Mouse (Mus musculus) cerebellum, adult 8-10 months (tissue): ENCODE measurements around the gene Trp73.

Source experiments
- DNase-seq: peaks from one replicate; pipeline ENCODE4 v3.0.0; 2022

The Trp73 gene

DNA sequence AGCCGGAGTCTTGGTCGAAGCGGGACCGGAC is at the start of gene Trp73:
Trp73 (minus strand) TSS at position 27 of the 31 bp plus-strand sequence.
- no peak for DNase-seq

DNA sequence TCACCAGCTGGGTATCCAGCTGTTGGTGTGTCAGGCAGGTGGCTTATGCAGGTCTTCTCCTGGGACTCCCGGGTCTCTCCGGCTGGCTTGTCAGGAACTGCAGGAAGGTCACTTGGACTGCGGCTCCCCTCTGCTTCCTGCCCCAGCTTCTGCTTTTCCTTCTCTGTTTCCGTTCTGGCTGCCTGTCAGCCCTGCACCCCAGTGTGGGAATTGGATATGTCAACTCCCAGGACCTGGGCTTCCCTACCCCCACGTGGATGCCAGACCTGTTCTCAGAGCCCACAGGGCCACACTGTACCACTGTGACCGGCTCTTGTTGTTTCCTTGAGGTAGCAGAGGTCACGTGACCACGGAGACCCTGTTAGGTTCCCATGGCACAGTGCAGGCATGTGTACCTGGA is 48.9 kb upstream of the Trp73 start:
- DNase-seq: no peak

DNA sequence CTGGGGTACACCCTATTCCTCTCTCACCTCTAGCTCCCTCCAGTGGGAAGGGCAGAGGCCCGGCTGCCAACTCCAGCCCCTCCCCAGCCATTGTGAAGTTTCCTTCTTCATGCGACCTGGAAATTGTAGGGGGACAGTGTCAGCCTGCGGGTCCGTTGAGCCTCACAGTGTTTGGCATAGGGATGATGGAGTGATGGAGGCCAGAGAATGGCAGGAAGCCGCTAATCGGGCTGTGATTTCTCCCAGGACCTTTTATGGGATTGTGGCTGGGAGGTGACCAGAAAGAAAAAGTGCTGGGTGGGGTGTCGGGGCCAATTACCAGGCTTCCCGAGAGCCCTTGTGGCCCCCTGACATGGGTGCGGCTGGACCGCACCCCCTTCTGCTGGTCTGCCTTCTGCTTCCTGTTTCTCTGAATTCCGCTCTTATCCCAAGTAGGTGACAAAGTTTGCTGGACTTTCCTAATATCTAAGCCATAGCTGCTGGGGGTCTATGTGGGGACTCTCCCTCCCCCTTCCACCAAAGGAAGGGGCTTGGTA is 46.1 kb upstream of the Trp73 start:
- DNase-seq: no peak

DNA sequence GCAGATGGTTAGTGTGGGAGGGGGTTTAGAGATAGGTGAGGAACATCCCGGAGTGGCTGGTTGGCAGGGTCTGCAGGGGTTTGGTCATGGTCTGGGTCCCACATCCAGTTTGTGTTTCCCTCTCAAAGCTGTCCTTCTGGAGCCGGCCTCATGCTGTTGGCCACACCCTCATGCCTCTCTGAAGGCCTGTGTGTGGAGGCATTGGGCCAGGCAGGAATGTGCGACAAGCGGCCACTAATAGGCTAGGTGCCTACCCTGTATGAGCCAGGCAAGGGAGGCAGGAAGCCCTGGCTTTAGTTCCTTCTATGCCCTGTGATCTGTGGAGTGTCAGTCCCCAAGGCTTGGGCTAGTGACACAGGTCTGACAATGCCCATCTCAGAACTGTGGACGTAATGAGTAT is 45.0 kb upstream of the Trp73 start:
- DNase-seq: no peak

DNA sequence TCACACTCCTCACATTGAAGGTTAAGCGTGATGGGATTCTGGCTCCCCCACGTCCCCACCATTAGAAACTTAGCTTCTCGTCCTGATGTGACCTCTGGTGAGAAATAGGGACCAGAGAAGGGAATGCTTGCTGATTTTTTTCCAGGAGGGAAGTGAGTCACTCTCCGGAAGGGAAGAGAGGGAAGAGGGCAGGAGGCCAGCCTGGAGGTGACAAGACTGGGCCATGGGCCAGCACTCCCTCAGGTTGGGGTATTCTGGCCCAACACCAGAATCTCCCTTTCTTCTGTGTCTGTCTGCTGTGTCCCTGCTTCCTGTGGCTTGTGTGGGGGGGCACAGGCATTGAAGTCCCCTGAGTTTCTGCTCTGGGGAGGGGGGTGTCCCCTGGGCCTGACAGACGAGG is 43.6 kb upstream of the Trp73 start:
- DNase-seq: no peak

DNA sequence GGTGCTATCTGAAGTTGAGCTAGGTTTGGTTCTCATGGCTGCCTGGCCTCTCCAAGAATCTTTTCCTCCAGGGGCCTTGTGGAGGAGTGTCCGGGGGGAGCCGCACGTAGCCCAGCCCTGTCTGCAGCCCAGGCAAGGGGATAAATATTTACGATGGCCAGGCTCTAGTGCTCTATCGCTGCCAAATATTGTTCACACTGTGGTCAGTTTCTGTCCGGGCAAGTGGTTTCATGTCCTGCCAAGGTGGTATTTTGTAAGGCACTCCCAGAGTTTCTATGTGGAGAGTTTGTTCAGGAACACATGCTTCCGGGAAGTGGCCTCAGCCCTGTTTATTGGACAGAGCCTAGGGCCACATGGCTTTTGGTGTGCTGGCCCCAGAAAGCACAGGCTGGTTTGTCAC is 41.0 kb upstream of the Trp73 start:
- DNase-seq: no peak

DNA sequence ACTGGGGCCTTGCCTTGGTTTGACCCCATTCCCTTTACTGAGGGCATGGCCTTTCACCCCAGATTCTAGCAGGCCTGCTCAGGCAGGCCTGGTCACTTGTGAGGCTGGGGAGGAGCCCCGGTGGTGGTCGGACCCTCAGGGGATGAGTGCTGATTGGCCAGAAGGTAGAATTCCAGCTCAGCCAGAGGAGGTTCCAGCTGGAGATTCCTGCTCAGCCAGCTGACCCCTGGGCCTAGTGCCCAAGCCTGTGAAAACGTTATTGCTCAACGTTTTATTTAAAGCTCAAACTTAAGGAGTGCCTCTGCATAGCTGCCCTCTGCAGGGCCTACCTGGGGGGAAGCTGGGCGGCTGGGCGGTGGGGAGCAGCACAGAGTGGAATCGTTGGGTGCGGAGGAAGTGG is 37.2 kb upstream of the Trp73 start:
- no peak for DNase-seq

DNA sequence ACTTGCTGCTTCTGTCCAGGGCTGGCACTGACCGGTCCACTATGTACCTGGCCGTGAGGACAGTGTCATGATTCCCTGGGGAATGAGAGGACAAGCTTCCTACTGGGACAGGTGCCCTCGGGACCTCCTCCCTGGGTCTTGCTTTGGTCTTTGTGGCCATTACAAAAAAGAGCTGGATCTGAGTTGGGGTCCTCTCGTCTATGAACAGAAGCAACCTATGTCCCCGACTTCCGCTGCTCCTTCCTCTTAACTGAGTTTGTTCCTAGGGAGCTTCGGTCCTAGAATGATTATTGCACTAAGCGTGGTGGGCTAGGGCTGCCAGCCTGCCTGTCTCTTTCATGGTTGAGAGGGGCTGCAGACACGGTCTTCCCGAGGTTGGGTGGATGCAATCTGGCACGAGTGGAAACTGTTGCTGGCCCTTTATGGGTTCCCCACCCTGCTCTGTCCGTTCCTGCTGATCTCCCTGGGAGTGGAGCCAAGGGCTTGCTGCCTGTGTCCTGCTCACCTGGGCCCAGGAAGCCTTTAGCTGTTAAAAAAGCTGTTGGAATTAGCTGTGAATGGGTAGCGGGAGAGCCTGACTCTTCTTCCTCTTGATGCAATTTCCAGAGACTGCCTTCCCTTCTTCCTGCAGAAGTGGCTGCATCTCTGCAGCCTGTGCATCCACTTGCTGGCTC is 32.1 kb upstream of the Trp73 start:
- DNase-seq: no peak

DNA sequence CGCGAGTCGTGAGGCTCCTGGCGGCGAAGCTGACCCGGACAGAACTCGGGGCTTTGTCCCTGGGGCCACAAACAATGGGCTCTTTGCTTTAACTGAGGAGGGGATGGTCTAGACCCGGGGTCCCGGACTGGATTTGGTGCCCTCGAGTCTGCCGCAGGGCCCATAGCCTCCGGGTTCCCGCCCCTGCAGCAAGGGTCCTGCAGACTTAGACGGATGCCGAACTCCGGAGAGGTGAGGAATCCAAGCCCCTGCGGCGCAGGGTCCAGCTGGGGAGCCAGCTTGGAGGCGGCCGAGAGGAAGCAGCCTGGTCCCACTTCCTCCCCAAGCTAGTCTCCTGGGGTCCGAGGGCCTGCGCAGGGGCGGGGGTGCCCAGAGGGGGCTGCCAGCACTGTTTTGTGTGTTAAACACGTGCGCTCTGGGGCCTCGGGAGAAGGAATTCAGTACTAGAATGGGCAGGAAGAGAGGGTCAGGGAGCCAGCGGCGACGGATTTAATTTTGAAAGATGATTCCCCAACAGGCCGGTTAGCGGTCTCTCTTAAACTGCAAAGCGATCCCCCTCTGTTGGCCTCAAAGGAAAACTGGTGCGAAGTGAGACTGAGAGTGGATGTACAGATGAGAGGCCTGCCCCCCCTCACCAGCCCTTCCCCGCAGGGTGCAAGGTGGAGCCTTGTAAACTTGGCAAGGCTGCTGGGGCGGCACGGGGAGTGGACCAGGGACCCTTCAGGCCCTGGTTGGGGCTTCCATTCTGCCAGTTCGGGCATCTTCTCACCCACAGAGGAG is 31.3 kb upstream of the Trp73 start:
- no peak for DNase-seq

DNA sequence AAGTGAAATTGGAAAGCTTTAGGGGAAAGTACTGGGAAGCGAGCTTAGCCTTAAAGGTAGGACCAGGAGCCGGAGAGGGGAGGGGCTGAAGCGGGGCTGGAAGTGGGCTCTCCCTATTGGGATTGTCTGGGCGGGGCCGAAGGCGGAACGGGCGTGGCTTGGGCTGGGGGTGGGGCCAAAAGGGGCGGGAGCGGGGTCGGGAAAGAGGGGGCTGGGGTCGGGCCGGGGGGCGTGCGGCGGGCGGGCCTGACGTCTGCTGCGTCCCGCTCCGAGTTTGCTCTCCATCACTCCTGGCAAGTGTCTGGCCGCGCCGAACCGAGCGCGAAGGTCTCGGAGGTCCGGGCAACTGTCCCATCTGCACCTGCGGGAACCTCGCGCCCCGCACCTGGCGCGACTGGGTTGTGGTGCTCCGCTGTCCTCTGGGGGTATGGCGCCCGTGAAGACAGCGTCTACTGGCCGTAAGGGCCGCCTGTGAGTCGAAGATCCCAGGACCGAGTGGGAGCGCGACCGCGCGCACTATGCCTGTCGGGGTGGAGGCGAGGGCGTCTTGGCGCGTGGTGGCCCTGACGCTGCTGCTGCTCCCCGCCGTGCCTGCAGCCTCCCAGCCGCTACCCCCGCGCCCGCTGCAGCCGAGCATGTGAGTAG is 30.6 kb upstream of the Trp73 start, which contains the start of gene Megf6:
Megf6 (plus strand) TSS at position 225 of the 645 bp plus-strand sequence.
- DNase-seq: no peak

DNA sequence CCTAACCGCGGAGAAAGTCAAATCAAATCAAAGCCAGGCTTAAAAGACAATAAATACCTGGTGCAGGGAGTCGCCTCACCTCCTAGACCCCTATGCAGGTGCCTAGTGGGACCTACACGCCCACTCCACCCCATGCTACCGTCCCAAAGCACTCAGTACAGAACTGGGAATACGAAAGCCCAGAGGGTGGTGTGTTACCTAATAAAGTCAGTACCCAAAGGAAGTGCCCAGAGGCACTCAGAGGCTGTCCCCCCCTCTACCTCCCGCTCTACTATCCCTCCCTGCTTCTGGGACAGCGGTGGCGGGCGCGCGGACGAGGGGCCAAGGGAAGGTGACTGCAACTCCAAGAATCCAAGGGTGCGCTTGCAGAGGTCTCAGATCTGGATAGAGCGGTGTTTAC is 30.0 kb upstream of the Trp73 start:
- no peak for DNase-seq

DNA sequence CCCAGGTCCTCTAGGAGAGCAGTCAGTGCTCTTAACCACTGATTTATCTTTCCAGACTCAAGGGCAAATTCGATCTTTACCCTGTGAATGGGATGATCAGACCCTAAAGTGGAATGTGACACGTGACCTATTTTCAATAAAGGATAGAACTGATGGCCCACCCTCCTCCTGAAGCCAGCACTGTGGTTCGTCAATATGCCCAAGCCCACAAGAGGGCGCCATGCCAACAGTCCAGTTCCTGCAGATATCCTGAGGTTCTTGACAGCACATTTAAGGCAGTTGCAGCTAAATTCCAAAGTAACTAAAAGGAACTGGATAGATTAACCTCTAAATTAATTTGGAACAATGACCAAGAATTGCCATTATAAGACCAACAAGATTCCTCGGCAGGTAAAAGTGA is 27.0 kb upstream of the Trp73 start:
- no peak for DNase-seq

DNA sequence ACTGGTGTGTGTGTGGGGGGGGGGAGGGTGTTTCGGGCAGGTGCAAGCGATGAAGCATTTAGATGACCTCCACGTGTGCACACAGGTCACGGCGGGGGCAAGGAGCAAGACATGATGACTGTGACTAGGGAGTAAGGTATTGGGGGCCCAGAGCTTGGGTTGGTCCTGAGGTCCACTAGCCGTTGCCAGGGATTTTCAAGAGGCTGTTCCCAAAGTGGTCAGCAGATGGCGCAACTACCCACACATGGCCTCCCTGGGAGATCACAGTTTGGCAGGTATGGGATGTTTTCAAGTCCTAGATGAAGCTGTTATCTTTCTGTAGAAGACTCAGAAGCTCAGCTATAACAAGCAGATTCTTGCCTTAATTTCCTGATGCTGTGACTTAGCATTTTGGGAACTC is 23.3 kb upstream of the Trp73 start:
- peak; percentile 81 for DNase-seq

DNA sequence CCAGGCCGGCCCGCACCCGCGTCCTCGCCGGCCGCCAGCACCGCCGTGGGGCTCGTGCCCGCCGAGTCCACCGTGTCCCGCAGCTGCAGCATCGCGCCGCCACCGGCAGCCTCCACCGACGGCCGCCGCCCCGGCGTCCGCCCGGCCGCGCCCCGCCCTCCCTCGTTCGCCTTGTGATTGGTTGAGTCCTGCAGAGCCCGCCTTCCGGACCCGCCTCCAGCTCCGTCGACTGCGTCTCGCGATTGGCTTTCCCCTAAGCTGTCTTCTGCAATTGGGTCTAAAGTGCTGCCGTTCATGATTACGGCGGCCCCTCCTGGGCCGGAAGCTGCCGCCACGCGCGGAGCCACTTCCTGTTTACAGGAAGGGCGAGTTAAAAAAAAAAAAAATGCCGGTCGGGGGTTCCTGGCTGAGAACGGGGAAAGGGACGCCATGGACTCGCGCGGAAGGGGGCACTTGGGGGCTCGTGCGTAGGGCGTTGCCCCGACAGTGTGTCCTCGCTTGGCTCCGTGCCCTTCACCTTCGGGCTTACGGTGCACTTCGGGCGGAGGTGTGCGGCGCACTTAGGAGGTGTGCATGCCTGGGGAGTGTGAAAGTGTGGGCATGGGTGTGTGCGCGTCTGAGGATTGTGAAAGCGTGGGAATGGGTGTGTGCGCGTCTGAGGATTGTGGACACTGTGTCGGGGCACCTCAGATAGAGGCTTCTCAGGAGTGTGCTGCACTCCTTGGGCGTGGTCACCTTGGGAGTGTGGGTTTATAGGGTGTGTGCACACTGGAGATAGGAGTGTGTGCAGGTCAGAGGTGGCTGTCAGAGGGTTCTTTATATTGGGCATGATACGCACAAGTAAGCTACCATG is 20.8 kb upstream of the Trp73 start, which contains the start of gene Tprgl:
Tprgl (minus strand) TSS at position 129 of the 853 bp plus-strand sequence.
- peak; percentile 96 for DNase-seq

DNA sequence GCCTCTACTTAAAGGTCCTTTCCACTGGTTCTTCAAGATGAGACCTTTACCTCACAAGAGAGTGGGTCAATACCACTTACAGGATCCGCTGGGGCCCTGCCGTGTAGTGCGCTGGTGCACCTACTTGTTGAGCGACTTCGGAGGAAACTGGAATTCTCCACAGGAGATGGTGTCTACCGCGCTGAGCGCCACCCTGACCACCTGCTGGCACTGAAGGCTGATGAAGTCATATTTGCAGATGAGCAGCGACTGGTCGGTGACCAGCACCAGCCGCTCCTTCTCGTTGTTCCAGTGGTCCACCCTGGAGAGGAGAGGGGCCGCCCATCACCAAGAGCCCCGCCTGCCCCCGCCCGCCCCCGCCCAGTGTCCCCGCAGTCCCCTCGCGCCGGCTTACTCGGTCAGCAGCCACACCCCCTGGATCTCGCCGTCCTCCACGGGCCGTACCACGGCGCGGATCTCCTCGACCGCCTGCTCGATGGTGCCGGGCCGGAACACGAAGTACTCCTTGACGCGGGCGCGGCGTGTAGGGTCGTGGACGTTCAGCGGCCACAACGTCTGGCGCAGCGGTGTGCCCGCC is 20.0 kb upstream of the Trp73 start:
- no peak for DNase-seq

DNA sequence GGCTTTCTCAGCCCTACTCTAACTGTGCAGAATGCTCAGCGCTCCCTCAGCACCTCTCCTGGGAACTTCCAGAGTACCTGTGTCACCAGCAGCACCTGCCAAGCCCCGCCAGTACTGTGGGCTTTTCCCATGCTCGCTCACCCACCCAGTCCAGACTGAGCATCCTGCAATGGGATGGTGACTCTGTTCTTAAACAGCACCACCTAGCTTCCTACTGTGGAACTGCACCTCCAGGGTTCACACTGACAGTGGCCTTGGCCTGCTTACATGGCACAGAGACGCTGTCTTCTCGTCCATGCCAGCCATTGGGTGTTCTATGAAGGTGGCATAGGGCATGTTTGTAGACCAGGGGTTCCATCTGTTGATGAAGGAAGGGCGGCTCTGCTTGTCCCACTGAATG is 19.0 kb upstream of the Trp73 start:
- DNase-seq: peak; percentile 88

DNA sequence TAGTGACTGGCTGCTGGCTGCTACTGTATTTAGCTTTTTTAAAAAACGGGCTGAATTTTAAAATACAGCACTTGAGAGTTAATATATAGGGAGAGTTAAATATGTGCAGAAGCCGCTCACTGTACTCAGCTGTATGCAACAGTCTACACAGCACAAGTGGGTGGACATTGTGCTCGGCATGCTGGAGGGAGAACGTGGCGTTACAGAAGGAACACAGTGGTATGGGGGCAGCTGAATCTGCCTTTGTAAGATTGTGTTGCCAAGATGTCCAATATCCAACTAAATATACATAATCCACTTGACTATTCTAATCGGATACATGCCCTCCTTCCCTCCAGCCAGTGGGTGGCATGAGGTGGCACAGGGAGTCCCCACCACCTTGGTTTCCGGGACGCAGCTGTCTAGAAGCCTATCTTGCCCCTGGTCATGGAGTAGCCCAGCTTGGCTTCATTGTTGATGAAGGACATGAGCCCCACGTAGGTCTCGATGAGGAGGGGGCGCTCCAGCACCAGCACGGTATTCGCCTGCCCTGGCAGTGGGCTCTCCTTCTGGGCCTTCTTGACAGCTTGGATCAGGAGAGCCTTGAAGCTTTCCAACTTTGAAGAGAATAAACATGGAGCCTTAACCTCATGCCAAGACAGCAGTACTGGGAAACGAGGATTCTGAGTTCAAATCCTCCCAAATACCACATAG is 18.1 kb upstream of the Trp73 start:
- DNase-seq: no peak

DNA sequence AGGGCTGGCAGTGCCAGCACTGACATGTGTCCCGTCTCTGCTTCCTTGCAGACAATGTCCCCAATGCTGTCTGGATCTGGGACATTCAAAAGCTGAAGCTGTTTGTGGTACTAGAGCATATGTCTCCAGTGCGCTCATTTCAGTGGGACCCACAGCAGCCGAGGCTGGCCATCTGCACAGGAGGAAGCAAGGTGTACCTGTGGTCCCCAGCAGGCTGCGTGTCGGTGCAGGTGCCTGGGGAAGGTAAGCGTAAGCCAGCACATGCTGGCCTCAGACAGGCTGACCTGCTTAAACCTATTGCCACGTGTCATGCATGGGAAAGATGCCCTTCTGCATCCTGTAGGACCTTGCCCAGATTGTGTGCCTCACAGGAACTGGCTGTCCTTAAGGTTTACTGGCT is 16.0 kb upstream of the Trp73 start:
- DNase-seq: no peak

DNA sequence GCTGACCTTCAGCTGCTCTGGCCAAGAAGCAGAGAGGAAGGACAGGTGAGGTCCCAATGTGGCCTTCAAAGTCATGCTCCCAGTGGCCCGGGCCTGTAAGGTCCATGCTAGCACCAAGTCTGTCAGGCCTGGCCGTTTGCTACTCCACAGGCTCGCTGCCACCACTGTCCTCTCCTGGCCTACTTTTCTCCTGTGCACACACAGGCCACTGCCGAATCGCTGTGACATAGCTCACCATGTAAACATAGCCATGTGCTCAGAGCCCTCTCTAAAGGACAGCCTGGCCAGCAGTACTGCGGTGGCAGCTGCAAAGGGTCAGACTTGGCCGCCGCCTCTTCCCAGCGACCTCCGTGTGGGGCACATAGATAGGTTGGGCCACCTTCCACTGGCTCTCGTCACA is 14.1 kb upstream of the Trp73 start:
- no peak for DNase-seq

DNA sequence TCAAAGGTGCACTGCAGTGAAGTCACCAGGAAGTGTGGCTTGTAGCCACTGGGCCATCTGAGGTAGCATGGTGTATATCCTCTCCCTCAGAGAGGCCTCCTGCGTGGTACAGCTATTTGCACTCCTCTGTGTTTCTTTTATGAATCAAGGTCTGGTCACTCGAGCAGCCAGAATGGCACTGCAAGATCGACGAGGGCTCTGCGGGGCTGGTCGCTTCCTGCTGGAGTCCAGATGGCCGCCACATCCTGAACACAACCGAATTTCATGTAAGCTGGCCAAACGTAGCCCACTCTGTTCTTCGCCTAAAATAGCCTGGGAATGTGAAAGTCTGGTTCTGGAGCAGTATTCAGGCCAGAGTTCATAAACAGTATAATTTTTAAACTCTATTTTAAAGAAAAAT is 6.3 kb upstream of the Trp73 start:
- DNase-seq: peak; percentile 60

DNA sequence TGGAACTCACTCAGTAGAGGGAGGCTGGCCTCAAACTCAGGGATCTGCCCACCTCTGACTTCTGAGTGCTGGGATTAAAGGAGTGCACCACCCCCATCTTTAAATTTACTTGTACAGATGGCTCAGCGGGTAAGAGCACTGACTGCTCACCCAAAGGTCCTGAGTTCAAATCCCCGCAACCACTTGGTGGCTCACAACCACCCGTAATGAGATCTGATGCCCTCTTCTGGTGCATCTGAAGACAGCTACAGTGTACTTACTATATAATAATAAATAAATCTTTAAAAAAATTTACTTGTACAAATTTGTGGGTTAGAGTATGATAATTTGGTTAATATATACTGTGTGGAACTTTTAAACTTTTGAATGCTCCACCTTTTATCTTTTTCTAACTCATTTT is 4.7 kb upstream of the Trp73 start:
- no peak for DNase-seq

DNA sequence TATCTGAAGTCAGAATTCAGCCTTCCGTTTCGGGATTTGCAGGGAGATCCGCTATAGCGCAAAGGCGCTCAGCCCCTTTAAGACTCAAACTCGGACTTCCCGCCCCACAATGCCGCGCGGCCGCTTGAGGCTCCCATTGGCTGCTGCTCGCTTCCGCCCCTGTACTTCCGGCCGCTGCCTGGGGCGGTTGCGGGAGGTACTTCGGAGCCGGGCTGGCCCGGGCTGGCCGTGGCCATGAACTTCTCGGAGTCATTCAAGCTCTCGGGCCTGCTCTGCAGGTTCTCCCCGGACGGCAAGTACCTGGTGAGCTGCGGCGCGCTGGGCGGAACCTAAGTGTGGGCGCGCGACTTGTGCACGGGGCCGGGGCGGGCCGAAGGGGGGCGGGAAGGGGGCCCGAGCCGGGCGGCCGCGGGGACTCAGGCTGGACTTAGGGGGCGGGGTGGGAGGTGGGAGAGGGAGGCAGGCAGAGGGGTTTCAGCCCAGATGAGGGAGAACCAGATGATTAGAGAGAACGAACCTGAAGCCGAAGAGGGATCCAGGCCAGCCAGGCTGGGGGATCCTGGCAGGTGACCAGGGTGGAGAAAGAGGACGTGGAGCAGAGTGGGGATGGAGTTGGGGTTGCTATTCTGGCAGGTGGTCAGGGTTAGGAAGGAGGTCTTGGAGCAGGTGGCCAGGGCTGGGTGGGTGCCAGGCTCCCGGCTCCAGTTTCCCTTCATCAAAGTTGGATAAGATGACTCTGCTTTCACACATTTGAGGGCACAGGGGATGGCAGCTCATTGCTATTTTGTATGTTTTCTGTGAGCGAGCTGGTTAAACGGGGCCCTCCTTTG is 2.4 kb upstream of the Trp73 start, which contains the start of gene Wrap73:
Wrap73 (plus strand) TSS at position 162 of the 830 bp plus-strand sequence.
- DNase-seq: peak; percentile 88
